Mouse (Mus musculus): ENCODE measurements at regions not wholly inside any gene's neighbourhood (a gene's known extent, or its start where the extent isn't known, plus 50 kb on each side); places are given as distances from the start of the nearest gene placed in this dataset.

DNA sequence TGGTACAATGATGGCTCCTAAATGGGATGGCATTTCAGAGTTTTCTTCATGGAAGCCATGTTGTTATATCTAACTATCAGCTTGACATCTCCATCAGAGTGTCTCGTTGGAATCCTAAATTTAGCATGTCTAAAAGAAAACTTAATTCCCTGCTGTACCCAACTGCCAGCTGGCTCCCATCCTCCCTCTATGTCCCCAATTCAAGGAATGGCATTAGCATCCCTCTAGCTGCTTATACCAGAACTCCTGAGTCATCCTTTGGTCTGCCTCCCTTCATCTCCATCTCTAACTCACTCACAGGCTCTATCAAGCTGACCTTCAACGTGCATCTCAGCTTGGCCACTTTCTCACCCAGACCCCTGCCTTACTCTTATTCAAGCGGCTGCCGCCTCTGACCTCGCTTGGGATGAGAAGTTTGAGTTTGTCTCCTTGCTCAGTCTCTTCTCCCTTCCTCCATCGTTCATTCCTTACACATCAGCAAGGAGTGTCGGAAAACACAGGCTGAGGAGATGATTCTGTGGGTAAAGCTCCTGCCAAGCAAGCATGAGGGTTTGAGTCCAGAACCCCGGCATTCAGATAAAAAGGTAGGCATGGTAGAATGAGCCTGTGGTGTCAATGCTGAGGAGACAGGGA is 88.9 kb downstream of the Emp1 start:
- no peak overlapping the region for H3K27ac ChIP-seq (ENCODE audit: low read depth)
- H3K9me3 ChIP-seq (ENCODE audit: control insufficient read depth, low read length), result no peaks in the 10 kb centered on the region
- H3K36me3 ChIP-seq (ENCODE audit: control insufficient read depth, insufficient read depth, low read length), result no peaks in the 10 kb centered on the region
- H3K27me3 ChIP-seq (replicated peaks; ENCODE audit: control insufficient read depth, insufficient read depth, low read length), result no peaks in the 10 kb centered on the region
- WGBS, result 88% methylated on average over 8 of the region's 8 CpGs
- H3K4me2 ChIP-seq (ENCODE audit: low read length), result no peak overlapping the region
- no peaks in the 10 kb centered on the region for H3K4me1 ChIP-seq (replicated peaks; ENCODE audit: control insufficient read depth, insufficient read depth, low read length)
- H3K4me3 ChIP-seq (ENCODE audit: low read depth, low read length), result no peak overlapping the region
- ATAC-seq (replicated peaks; ENCODE audit: low FRiP score, low TSS enrichment, low read depth), result no peak
- no peak for DNase-seq (ENCODE audit: low spot score)
- no peak overlapping the region for H3K9ac ChIP-seq (ENCODE audit: low read length)

DNA sequence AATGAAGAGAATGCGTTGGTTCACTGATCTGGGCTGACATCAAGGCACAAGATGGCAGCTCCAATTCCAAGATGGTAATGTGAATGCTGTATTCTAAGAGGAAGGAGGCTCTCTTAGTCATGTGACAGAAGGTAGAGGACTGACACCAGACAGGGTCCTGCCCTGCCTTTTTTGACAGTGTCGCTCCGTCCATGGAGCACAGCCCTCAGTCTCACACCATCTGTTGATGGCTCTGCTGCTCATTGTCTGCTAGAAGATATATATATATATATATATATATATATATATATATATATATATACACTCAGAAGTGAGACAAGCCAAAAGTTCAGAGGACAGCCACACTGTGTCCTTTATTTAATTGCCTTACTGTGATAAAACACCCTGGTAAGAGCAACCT is 90.7 kb downstream of the Emp1 start:
- Histone ChIP-seq H3K4me1 (replicated peaks; ENCODE audit: control insufficient read depth, insufficient read depth, low read length) (no peaks in the 10 kb centered on the region), H3K4me3 (ENCODE audit: low read depth, low read length) (no peak overlapping the region), H3K9me3 (ENCODE audit: control insufficient read depth, low read length) (no peaks in the 10 kb centered on the region), H3K36me3 (ENCODE audit: control insufficient read depth, insufficient read depth, low read length) (no peaks in the 10 kb centered on the region), H3K9ac (ENCODE audit: low read length) (no peak overlapping the region), H3K27me3 (replicated peaks; ENCODE audit: control insufficient read depth, insufficient read depth, low read length) (no peaks in the 10 kb centered on the region), H3K27ac (ENCODE audit: low read depth) (no peak overlapping the region), H3K4me2 (ENCODE audit: low read length) (no peak overlapping the region)
- no peak for DNase-seq (ENCODE audit: low spot score)
- no peak for ATAC-seq (replicated peaks; ENCODE audit: low FRiP score, low TSS enrichment, low read depth)
- 92% methylated on average over 3 of the region's 3 CpGs for WGBS

DNA sequence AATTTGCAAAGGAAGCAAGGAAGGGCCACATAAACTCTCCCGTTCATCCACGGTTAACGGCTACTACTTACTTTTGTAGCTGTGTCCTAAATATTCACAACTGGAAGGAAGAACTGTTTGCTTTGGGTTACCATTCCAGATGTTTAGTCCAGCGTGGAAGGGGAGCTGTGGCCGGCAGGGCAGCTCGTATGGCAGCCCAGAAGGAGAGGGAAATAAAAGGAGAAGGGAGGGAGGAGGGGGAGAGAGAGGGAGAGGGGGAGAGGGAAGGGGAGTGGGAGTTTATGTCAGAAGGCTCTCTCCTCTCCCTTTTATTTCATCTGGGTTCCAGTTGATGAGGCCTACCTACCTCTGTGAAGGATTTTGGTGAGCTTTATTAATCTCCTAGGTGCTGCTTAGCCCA is 110.2 kb downstream of the Emp1 start:
- 43% methylated on average over 6 of the region's 6 CpGs for WGBS
- DNase-seq (ENCODE audit: low spot score), result no peak
- no peak for ATAC-seq (replicated peaks; ENCODE audit: low FRiP score, low TSS enrichment, low read depth)
- H3K36me3 ChIP-seq (ENCODE audit: control insufficient read depth, insufficient read depth, low read length), result no peaks in the 10 kb centered on the region
- H3K27ac ChIP-seq (ENCODE audit: low read depth), result no peak overlapping the region
- no peak overlapping the region for H3K4me3 ChIP-seq (ENCODE audit: low read depth, low read length)
- no peaks in the 10 kb centered on the region for H3K4me1 ChIP-seq (replicated peaks; ENCODE audit: control insufficient read depth, insufficient read depth, low read length)
- no peaks in the 10 kb centered on the region for H3K9me3 ChIP-seq (ENCODE audit: control insufficient read depth, low read length)
- H3K27me3 ChIP-seq (replicated peaks; ENCODE audit: control insufficient read depth, insufficient read depth, low read length), result no peaks in the 10 kb centered on the region
- H3K4me2 ChIP-seq (ENCODE audit: low read length), result no peak overlapping the region
- no peak overlapping the region for H3K9ac ChIP-seq (ENCODE audit: low read length)

DNA sequence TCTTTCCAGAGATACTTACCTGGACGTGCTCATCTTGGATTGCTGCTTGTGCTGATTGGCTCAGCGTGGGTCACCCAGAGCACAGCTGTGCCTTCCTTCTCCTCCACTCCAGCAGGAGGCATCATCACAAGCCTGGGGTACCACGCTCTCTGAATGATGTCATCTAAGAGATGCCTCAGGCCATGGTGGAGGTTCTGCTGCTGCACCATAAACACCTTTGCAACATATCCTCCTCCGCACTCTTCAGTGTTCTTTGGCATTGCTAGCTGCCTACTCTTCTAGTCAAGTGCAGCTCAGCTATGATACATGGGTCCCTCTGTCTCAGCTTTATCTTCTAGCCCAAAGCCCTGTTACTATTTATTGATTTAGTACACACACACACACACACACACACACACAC is 110.8 kb downstream of the Emp1 start:
- Histone ChIP-seq H3K4me1 (replicated peaks; ENCODE audit: control insufficient read depth, insufficient read depth, low read length) (no peaks in the 10 kb centered on the region), H3K27ac (ENCODE audit: low read depth) (no peak overlapping the region), H3K9ac (ENCODE audit: low read length) (no peak overlapping the region), H3K27me3 (replicated peaks; ENCODE audit: control insufficient read depth, insufficient read depth, low read length) (no peaks in the 10 kb centered on the region), H3K9me3 (ENCODE audit: control insufficient read depth, low read length) (no peaks in the 10 kb centered on the region), H3K36me3 (ENCODE audit: control insufficient read depth, insufficient read depth, low read length) (no peaks in the 10 kb centered on the region), H3K4me3 (ENCODE audit: low read depth, low read length) (no peak overlapping the region), H3K4me2 (ENCODE audit: low read length) (no peak overlapping the region)
- WGBS, result 91% methylated on average over 4 of the region's 4 CpGs
- DNase-seq (ENCODE audit: low spot score) (no peak), ATAC-seq (replicated peaks; ENCODE audit: low FRiP score, low TSS enrichment, low read depth) (no peak)

DNA sequence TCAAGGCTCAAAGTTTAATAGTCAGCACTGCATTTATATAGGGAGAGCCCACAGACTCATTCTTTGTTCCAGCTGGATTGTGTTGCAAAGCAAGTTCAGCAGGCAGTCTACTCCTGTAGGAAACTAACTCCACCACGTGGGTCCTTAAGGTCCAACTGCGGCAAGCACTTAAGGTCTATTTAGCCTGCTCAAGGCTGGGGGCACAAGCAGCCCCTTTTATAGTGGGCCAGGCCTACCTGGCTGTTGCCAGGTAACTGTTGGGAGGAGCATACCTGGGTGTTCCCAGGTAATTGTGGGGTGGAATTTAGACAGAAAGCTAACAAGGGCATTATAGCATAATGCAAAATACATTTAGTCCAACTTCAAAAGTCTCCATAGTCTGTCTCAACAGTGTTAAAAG is 126.5 kb downstream of the Emp1 start:
- Histone ChIP-seq H3K27me3 (replicated peaks; ENCODE audit: control insufficient read depth, insufficient read depth, low read length) (no peaks in the 10 kb centered on the region), H3K4me2 (ENCODE audit: low read length) (no peak overlapping the region), H3K27ac (ENCODE audit: low read depth) (no peak overlapping the region), H3K9me3 (ENCODE audit: control insufficient read depth, low read length) (no peaks in the 10 kb centered on the region), H3K9ac (ENCODE audit: low read length) (no peak overlapping the region), H3K4me1 (replicated peaks; ENCODE audit: control insufficient read depth, insufficient read depth, low read length) (no peaks in the 10 kb centered on the region), H3K4me3 (ENCODE audit: low read depth, low read length) (no peak overlapping the region), H3K36me3 (ENCODE audit: control insufficient read depth, insufficient read depth, low read length) (no peaks in the 10 kb centered on the region)
- 50% methylated on average over 2 of the region's 2 CpGs for WGBS
- no peak for DNase-seq (ENCODE audit: low spot score)
- ATAC-seq (replicated peaks; ENCODE audit: low FRiP score, low TSS enrichment, low read depth), result no peak

DNA sequence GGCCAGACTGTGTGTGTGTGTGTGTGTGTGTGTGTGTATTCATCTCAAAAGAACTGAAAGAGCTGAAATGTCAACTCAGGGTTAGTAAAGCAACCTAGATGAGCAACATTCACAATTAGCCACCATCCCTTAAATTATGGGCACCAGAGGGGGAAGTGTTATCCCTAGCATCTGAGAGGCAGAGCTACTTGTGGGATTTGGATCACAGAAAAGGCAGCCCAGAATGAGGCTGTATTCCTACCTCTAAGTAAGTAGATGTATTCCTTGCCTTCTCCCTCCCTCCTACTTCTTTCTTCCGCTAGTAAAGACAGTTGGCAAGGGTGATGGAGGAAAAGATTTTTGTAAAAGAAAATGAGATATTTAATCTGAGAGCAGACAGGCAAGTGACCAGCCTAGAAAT is 131.6 kb downstream of the Emp1 start:
- H3K9ac ChIP-seq (ENCODE audit: low read length), result no peak overlapping the region
- no peak overlapping the region for H3K4me3 ChIP-seq (ENCODE audit: low read depth, low read length)
- ATAC-seq (replicated peaks; ENCODE audit: low FRiP score, low TSS enrichment, low read depth) (no peak), DNase-seq (ENCODE audit: low spot score) (no peak)
- no peaks in the 10 kb centered on the region for H3K27me3 ChIP-seq (replicated peaks; ENCODE audit: control insufficient read depth, insufficient read depth, low read length)
- H3K36me3 ChIP-seq (ENCODE audit: control insufficient read depth, insufficient read depth, low read length), result no peaks in the 10 kb centered on the region
- no peak overlapping the region for H3K4me2 ChIP-seq (ENCODE audit: low read length)
- no peak overlapping the region for H3K27ac ChIP-seq (ENCODE audit: low read depth)
- no peaks in the 10 kb centered on the region for H3K9me3 ChIP-seq (ENCODE audit: control insufficient read depth, low read length)
- 81% methylated on average over 1 of the region's 1 CpGs for WGBS
- no peaks in the 10 kb centered on the region for H3K4me1 ChIP-seq (replicated peaks; ENCODE audit: control insufficient read depth, insufficient read depth, low read length)

DNA sequence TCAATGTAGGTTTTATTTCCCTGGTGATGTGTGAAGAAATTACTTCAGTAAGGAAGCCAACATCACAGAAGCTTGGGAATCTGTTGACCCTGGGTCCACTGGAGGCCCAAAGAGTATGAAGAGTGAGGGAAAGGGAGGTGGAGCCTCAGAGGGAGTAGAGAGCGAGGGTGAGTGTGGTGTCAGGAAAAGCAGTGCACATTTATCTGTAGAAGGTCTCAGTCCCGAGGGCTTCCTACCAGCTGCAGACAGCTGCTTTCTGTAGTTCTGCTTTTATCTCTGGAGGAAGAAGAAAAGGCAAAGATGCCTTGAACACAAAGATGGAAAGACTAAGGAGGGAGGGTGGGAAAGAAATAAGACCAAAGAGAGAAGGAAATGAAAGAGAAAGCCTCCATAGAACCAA is 133.5 kb downstream of the Emp1 start:
- Histone ChIP-seq H3K4me1 (replicated peaks; ENCODE audit: control insufficient read depth, insufficient read depth, low read length) (no peaks in the 10 kb centered on the region), H3K27ac (ENCODE audit: low read depth) (peak overlapping the region; percentile 22), H3K9me3 (ENCODE audit: control insufficient read depth, low read length) (no peaks in the 10 kb centered on the region), H3K27me3 (replicated peaks; ENCODE audit: control insufficient read depth, insufficient read depth, low read length) (no peaks in the 10 kb centered on the region), H3K36me3 (ENCODE audit: control insufficient read depth, insufficient read depth, low read length) (no peaks in the 10 kb centered on the region), H3K4me3 (ENCODE audit: low read depth, low read length) (no peak overlapping the region), H3K4me2 (ENCODE audit: low read length) (no peak overlapping the region), H3K9ac (ENCODE audit: low read length) (no peak overlapping the region)
- no peak for DNase-seq (ENCODE audit: low spot score)
- ATAC-seq (replicated peaks; ENCODE audit: low FRiP score, low TSS enrichment, low read depth), result no peak
- WGBS, result 38% methylated on average over 2 of the region's 2 CpGs

DNA sequence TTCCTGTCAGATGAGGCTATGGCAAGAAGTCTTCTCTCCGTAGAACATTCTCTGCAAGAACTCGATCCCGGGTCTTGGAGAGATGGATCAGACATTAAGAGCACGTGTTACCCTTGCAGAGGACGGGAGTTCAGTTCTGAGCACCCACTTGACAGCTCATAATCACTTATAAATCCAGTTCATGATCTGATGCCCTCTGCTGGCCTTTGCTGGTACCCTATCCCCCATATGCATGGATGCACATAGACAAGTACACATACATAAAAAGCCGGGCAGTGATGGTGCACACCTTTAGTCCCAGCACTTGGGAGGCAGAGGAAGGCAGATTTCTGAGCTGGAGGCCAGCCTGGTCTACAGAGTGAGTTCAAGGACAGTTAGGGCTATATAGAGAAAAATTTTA is 136.2 kb downstream of the Emp1 start:
- DNase-seq (ENCODE audit: low spot score) (no peak), ATAC-seq (replicated peaks; ENCODE audit: low FRiP score, low TSS enrichment, low read depth) (no peak)
- H3K36me3 ChIP-seq (ENCODE audit: control insufficient read depth, insufficient read depth, low read length), result no peaks in the 10 kb centered on the region
- no peak overlapping the region for H3K4me2 ChIP-seq (ENCODE audit: low read length)
- no peaks in the 10 kb centered on the region for H3K9me3 ChIP-seq (ENCODE audit: control insufficient read depth, low read length)
- H3K27ac ChIP-seq (ENCODE audit: low read depth), result no peak overlapping the region
- no peak overlapping the region for H3K4me3 ChIP-seq (ENCODE audit: low read depth, low read length)
- WGBS, result 90% methylated on average over 6 of the region's 6 CpGs
- H3K4me1 ChIP-seq (replicated peaks; ENCODE audit: control insufficient read depth, insufficient read depth, low read length), result no peaks in the 10 kb centered on the region
- H3K9ac ChIP-seq (ENCODE audit: low read length), result no peak overlapping the region
- H3K27me3 ChIP-seq (replicated peaks; ENCODE audit: control insufficient read depth, insufficient read depth, low read length), result no peaks in the 10 kb centered on the region

DNA sequence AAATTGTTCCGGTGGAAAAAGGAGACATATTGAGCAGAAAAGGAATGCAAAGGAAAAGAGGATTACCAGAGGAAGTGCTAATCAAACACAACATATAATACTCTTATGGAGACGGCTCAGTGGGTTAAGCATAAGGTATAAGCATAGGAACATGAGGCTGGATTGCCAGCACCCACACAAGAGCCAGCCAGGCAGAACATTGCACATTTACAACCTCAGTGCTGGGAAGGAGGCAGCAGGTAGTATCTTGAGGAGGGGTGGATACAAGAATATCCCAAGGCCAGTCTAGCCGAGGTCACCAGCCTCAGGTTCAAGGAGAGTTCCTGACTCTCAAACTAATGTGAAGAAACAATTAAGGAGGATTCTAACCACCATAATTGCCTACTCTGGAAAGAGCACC is 138.0 kb downstream of the Emp1 start:
- H3K4me3 ChIP-seq (ENCODE audit: low read depth, low read length), result no peak overlapping the region
- no peak overlapping the region for H3K27ac ChIP-seq (ENCODE audit: low read depth)
- DNase-seq (ENCODE audit: low spot score) (no peak), ATAC-seq (replicated peaks; ENCODE audit: low FRiP score, low TSS enrichment, low read depth) (no peak)
- WGBS, result 67% methylated on average over 3 of the region's 3 CpGs
- no peaks in the 10 kb centered on the region for H3K36me3 ChIP-seq (ENCODE audit: control insufficient read depth, insufficient read depth, low read length)
- H3K27me3 ChIP-seq (replicated peaks; ENCODE audit: control insufficient read depth, insufficient read depth, low read length), result no peaks in the 10 kb centered on the region
- no peaks in the 10 kb centered on the region for H3K9me3 ChIP-seq (ENCODE audit: control insufficient read depth, low read length)
- no peak overlapping the region for H3K4me2 ChIP-seq (ENCODE audit: low read length)
- no peak overlapping the region for H3K9ac ChIP-seq (ENCODE audit: low read length)
- H3K4me1 ChIP-seq (replicated peaks; ENCODE audit: control insufficient read depth, insufficient read depth, low read length), result no peaks in the 10 kb centered on the region
